Mouse (Mus musculus) ES-Bruce4 (cell line): ENCODE results near the gene Ak8.

ENCODE experiments used
- CTCF ChIP-seq: IDR thresholded peaks from one replicate; pipeline ENCODE4 v1.8.1; 2011; ENCODE audit warnings: low read depth, low read length
- EP300 ChIP-seq: IDR thresholded peaks from 2 replicates; pipeline ENCODE4 v1.6.1; 2011; ENCODE audit warnings: low read depth, low read length; ENCODE audit not compliant: insufficient read depth
- POLR2A ChIP-seq: IDR thresholded peaks from one replicate; pipeline ENCODE4 v1.8.1; 2011; ENCODE audit warnings: low read length; ENCODE audit not compliant: insufficient read depth

- TF ChIP-seq CTCF (no peak), POLR2A (no peak), EP300 (no peak)
Observed at GRCm38 (mm10) chr2:28810260-28811013, 110.5 kb downstream of the Ak8 start.
